Mouse (Mus musculus): Measurements from ENCODE around the gene Rbpjl. TPM values are rescaled to one million over a fixed set of nuclear protein-coding genes. Genes with fewer than 3 reads are reported as not detected.

Gene Rbpjl
- polyA plus RNA-seq, 1 experiment from 2014 or later = 0.10 TPM

- 37% methylated on average over 5 of the region's 5 CpGs for WGBS
- no peak overlapping the region for H3K27ac ChIP-seq (ENCODE audit: low read length)
- H3K4me2 ChIP-seq (ENCODE audit: low read length) = no peak overlapping the region
- no peak for ATAC-seq
- H3K9ac ChIP-seq (replicated peaks; ENCODE audit: low read depth, low read length) = no peak overlapping the region
- no peaks in the 10 kb centered on the region for H3K36me3 ChIP-seq (ENCODE audit: control insufficient read depth, insufficient read depth)
- peaks cover 82% of the 10 kb centered on the region for H3K27me3 ChIP-seq (replicated peaks; ENCODE audit: control insufficient read depth, insufficient read depth, low read length)
- no peaks in the 10 kb centered on the region for H3K9me3 ChIP-seq (ENCODE audit: control insufficient read depth, low read length)
- peaks cover 10% of the 10 kb centered on the region for H3K4me1 ChIP-seq (replicated peaks; ENCODE audit: control insufficient read depth, insufficient read depth, low read length)
- H3K4me3 ChIP-seq (replicated peaks; ENCODE audit: low read length) = no peak overlapping the region
Observed at GRCm38 (mm10) chr2:164405519-164405918, 2.6 kb downstream of the Rbpjl start.

GRCm38 (mm10) chr2:164407708-164408107 is 4.8 kb downstream of the Rbpjl start:
- peaks cover 63% of the 10 kb centered on the region for H3K27me3 ChIP-seq (replicated peaks; ENCODE audit: control insufficient read depth, insufficient read depth, low read length)
- H3K4me3 ChIP-seq (replicated peaks; ENCODE audit: low read length) = no peak overlapping the region
- under 1% methylated on average over 22 of the region's 22 CpGs for WGBS
- no peaks in the 10 kb centered on the region for H3K36me3 ChIP-seq (ENCODE audit: control insufficient read depth, insufficient read depth)
- H3K27ac ChIP-seq (ENCODE audit: low read length) = no peak overlapping the region
- no peak overlapping the region for H3K4me2 ChIP-seq (ENCODE audit: low read length)
- no peaks in the 10 kb centered on the region for H3K9me3 ChIP-seq (ENCODE audit: control insufficient read depth, low read length)
- H3K9ac ChIP-seq (replicated peaks; ENCODE audit: low read depth, low read length) = no peak overlapping the region
- ATAC-seq = peak; percentile 54; the same call in 1 of the 2 replicates
- H3K4me1 ChIP-seq (replicated peaks; ENCODE audit: control insufficient read depth, insufficient read depth, low read length) = peaks cover 8% of the 10 kb centered on the region

- no peaks in the 10 kb centered on the region for H3K36me3 ChIP-seq (ENCODE audit: control insufficient read depth, insufficient read depth)
- WGBS = 21% methylated on average over 28 of the region's 28 CpGs
- no peaks in the 10 kb centered on the region for H3K9me3 ChIP-seq (ENCODE audit: control insufficient read depth, low read length)
- no peak for ATAC-seq
- H3K27ac ChIP-seq (ENCODE audit: low read length) = no peak overlapping the region
- peak overlapping the region; percentile 10 for H3K4me3 ChIP-seq (replicated peaks; ENCODE audit: low read length)
- H3K27me3 ChIP-seq (replicated peaks; ENCODE audit: control insufficient read depth, insufficient read depth, low read length) = peaks cover 10% of the 10 kb centered on the region; the same call in 1 of the 2 replicates
- peak overlapping the region; percentile 38 for H3K4me2 ChIP-seq (ENCODE audit: low read length)
- 0 out of 2 replicates have a peak overlapping the region, but pooled peaks have one; percentile 19 for H3K9ac ChIP-seq (replicated peaks; ENCODE audit: low read depth, low read length)
- H3K4me1 ChIP-seq (replicated peaks; ENCODE audit: control insufficient read depth, insufficient read depth, low read length) = 0 out of 2 replicates have a peak, but pooled peaks cover 3% of the 10 kb centered on the region
Observed at GRCm38 (mm10) chr2:164414167-164414566, 11.2 kb downstream of the Rbpjl start.

GRCm38 (mm10) chr2:164414581-164414980 is 11.6 kb downstream of the Rbpjl start:
- WGBS = 72% methylated on average over 10 of the region's 10 CpGs
- Histone ChIP-seq H3K27me3 (replicated peaks; ENCODE audit: control insufficient read depth, insufficient read depth, low read length) (peaks cover 6% of the 10 kb centered on the region; the same call in 1 of the 2 replicates), H3K4me3 (replicated peaks; ENCODE audit: low read length) (no peak overlapping the region; the same call in 1 of the 2 replicates), H3K36me3 (ENCODE audit: control insufficient read depth, insufficient read depth) (no peaks in the 10 kb centered on the region), H3K4me2 (ENCODE audit: low read length) (peak overlapping the region; percentile 38), H3K9ac (replicated peaks; ENCODE audit: low read depth, low read length) (0 out of 2 replicates have a peak overlapping the region, but pooled peaks have one; percentile 19), H3K27ac (ENCODE audit: low read length) (no peak overlapping the region), H3K4me1 (replicated peaks; ENCODE audit: control insufficient read depth, insufficient read depth, low read length) (0 out of 2 replicates have a peak, but pooled peaks cover 3% of the 10 kb centered on the region), H3K9me3 (ENCODE audit: control insufficient read depth, low read length) (no peaks in the 10 kb centered on the region)
- no peak for ATAC-seq

- H3K27me3 ChIP-seq (replicated peaks; ENCODE audit: control insufficient read depth, insufficient read depth, low read length) = peaks cover 4% of the 10 kb centered on the region; the same call in 1 of the 2 replicates
- H3K27ac ChIP-seq (ENCODE audit: low read length) = no peak overlapping the region
- ATAC-seq = no peak
- no peak overlapping the region for H3K4me2 ChIP-seq (ENCODE audit: low read length)
- H3K4me1 ChIP-seq (replicated peaks; ENCODE audit: control insufficient read depth, insufficient read depth, low read length) = 0 out of 2 replicates have a peak, but pooled peaks cover 3% of the 10 kb centered on the region
- H3K36me3 ChIP-seq (ENCODE audit: control insufficient read depth, insufficient read depth) = no peaks in the 10 kb centered on the region
- 1% methylated on average over 2 of the region's 2 CpGs for WGBS
- no peak overlapping the region for H3K4me3 ChIP-seq (replicated peaks; ENCODE audit: low read length)
- H3K9me3 ChIP-seq (ENCODE audit: control insufficient read depth, low read length) = no peaks in the 10 kb centered on the region
- H3K9ac ChIP-seq (replicated peaks; ENCODE audit: low read depth, low read length) = no peak overlapping the region
Observed at GRCm38 (mm10) chr2:164417198-164417597, 14.3 kb downstream of the Rbpjl start.

GRCm38 (mm10) chr2:164418308-164418875 is 15.5 kb downstream of the Rbpjl start:
- Histone ChIP-seq H3K27me3 (replicated peaks; ENCODE audit: control insufficient read depth, insufficient read depth, low read length) (peaks cover 4% of the 10 kb centered on the region; the same call in 1 of the 2 replicates), H3K27ac (ENCODE audit: low read length) (no peak overlapping the region), H3K4me2 (ENCODE audit: low read length) (no peak overlapping the region), H3K9ac (replicated peaks; ENCODE audit: low read depth, low read length) (no peak overlapping the region), H3K36me3 (ENCODE audit: control insufficient read depth, insufficient read depth) (no peaks in the 10 kb centered on the region), H3K4me1 (replicated peaks; ENCODE audit: control insufficient read depth, insufficient read depth, low read length) (0 out of 2 replicates have a peak, but pooled peaks cover 3% of the 10 kb centered on the region), H3K4me3 (replicated peaks; ENCODE audit: low read length) (no peak overlapping the region), H3K9me3 (ENCODE audit: control insufficient read depth, low read length) (no peaks in the 10 kb centered on the region)
- WGBS = 36% methylated on average over 3 of the region's 3 CpGs
- ATAC-seq = no peak

GRCm38 (mm10) chr2:164419489-164419888 is 16.5 kb downstream of the Rbpjl start:
- Histone ChIP-seq H3K27ac (ENCODE audit: low read length) (no peak overlapping the region), H3K4me1 (replicated peaks; ENCODE audit: control insufficient read depth, insufficient read depth, low read length) (no peaks in the 10 kb centered on the region), H3K9ac (replicated peaks; ENCODE audit: low read depth, low read length) (no peak overlapping the region), H3K4me3 (replicated peaks; ENCODE audit: low read length) (no peak overlapping the region), H3K36me3 (ENCODE audit: control insufficient read depth, insufficient read depth) (no peaks in the 10 kb centered on the region), H3K27me3 (replicated peaks; ENCODE audit: control insufficient read depth, insufficient read depth, low read length) (peaks cover 1% of the 10 kb centered on the region; the same call in 1 of the 2 replicates), H3K9me3 (ENCODE audit: control insufficient read depth, low read length) (no peaks in the 10 kb centered on the region), H3K4me2 (ENCODE audit: low read length) (no peak overlapping the region)
- WGBS = 4% methylated on average over 3 of the region's 3 CpGs
- ATAC-seq = no peak

GRCm38 (mm10) chr2:164421306-164421705 is 18.4 kb downstream of the Rbpjl start:
- H3K4me2 ChIP-seq (ENCODE audit: low read length) = no peak overlapping the region
- WGBS = 90% methylated on average over 7 of the region's 7 CpGs
- ATAC-seq = no peak
- no peak overlapping the region for H3K4me3 ChIP-seq (replicated peaks; ENCODE audit: low read length)
- H3K9ac ChIP-seq (replicated peaks; ENCODE audit: low read depth, low read length) = no peak overlapping the region
- H3K27me3 ChIP-seq (replicated peaks; ENCODE audit: control insufficient read depth, insufficient read depth, low read length) = no peaks in the 10 kb centered on the region
- H3K36me3 ChIP-seq (ENCODE audit: control insufficient read depth, insufficient read depth) = no peaks in the 10 kb centered on the region
- no peak overlapping the region for H3K27ac ChIP-seq (ENCODE audit: low read length)
- H3K9me3 ChIP-seq (ENCODE audit: control insufficient read depth, low read length) = no peaks in the 10 kb centered on the region
- H3K4me1 ChIP-seq (replicated peaks; ENCODE audit: control insufficient read depth, insufficient read depth, low read length) = 0 out of 2 replicates have a peak, but pooled peaks cover 2% of the 10 kb centered on the region

- no peak overlapping the region for H3K4me3 ChIP-seq (replicated peaks; ENCODE audit: low read length)
- H3K27ac ChIP-seq (ENCODE audit: low read length) = no peak overlapping the region
- 84% methylated on average over 8 of the region's 8 CpGs for WGBS
Observed at GRCm38 (mm10) chr2:164421979-164422378, 19.0 kb downstream of the Rbpjl start.

More at GRCm38 (mm10) chr2:164421979-164422378, 19.0 kb downstream of the Rbpjl start:
- H3K4me1 ChIP-seq (replicated peaks; ENCODE audit: control insufficient read depth, insufficient read depth, low read length) = 0 out of 2 replicates have a peak, but pooled peaks cover 2% of the 10 kb centered on the region
- no peaks in the 10 kb centered on the region for H3K36me3 ChIP-seq (ENCODE audit: control insufficient read depth, insufficient read depth)
- no peaks in the 10 kb centered on the region for H3K27me3 ChIP-seq (replicated peaks; ENCODE audit: control insufficient read depth, insufficient read depth, low read length)
- ATAC-seq = no peak
- H3K9ac ChIP-seq (replicated peaks; ENCODE audit: low read depth, low read length) = no peak overlapping the region
- H3K9me3 ChIP-seq (ENCODE audit: control insufficient read depth, low read length) = no peaks in the 10 kb centered on the region
- no peak overlapping the region for H3K4me2 ChIP-seq (ENCODE audit: low read length)
